Mouse (Mus musculus) stomach, embryonic 14.5 days (tissue): ENCODE measurements around the gene Bdkrb1. TPM values are rescaled to one million over a fixed set of nuclear protein-coding genes. Genes with fewer than 3 reads are reported as not detected.

Experiments used
- ATAC-seq: fragments of 200-750 bp; cut with Nextera tagmentation; 2 replicates; pipeline ENCODE4 v1.8.0; 2017; ENCODE audit warnings: low read depth, moderate TSS enrichment; ENCODE audit not compliant: insufficient number of reproducible peaks, insufficient read depth, low FRiP score
- H3K27ac ChIP-seq: fragments of 300-500 bp; sonication (generic); 2 replicates; pipeline ENCODE4 v1.5.1; 2014; ENCODE audit warnings: mild to moderate bottlenecking, low read length, moderate library complexity, mixed read lengths
- H3K27me3 ChIP-seq: fragments of 300-500 bp; sonication (generic); 2 replicates; pipeline ENCODE4 v1.6.1; 2014; ENCODE audit warnings: low read length, control low read depth, mixed read lengths; ENCODE audit not compliant: control insufficient read depth, insufficient read depth
- H3K36me3 ChIP-seq: fragments of 300-500 bp; sonication (generic); 2 replicates; pipeline ENCODE4 v1.6.1; 2014; ENCODE audit warnings: mild to moderate bottlenecking, control low read depth, low read length, moderate library complexity, mixed read lengths; ENCODE audit not compliant: control insufficient read depth, insufficient read depth
- H3K4me1 ChIP-seq: fragments of 300-500 bp; sonication (generic); 2 replicates; pipeline ENCODE4 v1.6.1; 2014; ENCODE audit warnings: low read length, control low read depth, mixed read lengths; ENCODE audit not compliant: control insufficient read depth, insufficient read depth
- H3K4me2 ChIP-seq: fragments of 300-500 bp; sonication (generic); replicated peaks from 2 replicates; pipeline ENCODE4 v1.6.1; 2014; ENCODE audit warnings: low read depth, low read length, control low read depth
- H3K4me3 ChIP-seq: fragments of 300-500 bp; sonication (generic); 2 replicates; pipeline ENCODE4 v1.5.1; 2014; ENCODE audit warnings: low read depth, low read length, control low read depth
- H3K9ac ChIP-seq: fragments of 300-500 bp; sonication (generic); replicated peaks from 2 replicates; pipeline ENCODE4 v1.6.1; 2014; ENCODE audit warnings: low read depth, mild to moderate bottlenecking, control low read depth, low read length, moderate library complexity, mixed read lengths
- H3K9me3 ChIP-seq: fragments of 300-500 bp; sonication (generic); 2 replicates; pipeline ENCODE4 v1.6.1; 2016; ENCODE audit warnings: low read depth, low read length, control low read depth; ENCODE audit not compliant: control insufficient read depth
- WGBS: fragments of 180-500 bp; shearing (Covaris S2); extraction: QIAGEN DNeasy Blood & Tissue Kit; methylation state at CpG from one replicate; pipeline ENCODE4 v1.1.7; 2014; 5-methylcytosine and 5-hydroxymethylcytosine counted together
- polyA plus RNA-seq: library from polyadenylated mRNA; unstranded; fragments of >200 nt; fragmentation: Nextera tagmentation; extraction: Ambion mirVana; gene quantifications from 2 replicates; pipeline ENCODE4 v1.2.1, GENCODE M21; 2014

Bdkrb1 gene
- polyA plus RNA-seq, 1 experiment from 2014 or later = 0.49 TPM

DNA sequence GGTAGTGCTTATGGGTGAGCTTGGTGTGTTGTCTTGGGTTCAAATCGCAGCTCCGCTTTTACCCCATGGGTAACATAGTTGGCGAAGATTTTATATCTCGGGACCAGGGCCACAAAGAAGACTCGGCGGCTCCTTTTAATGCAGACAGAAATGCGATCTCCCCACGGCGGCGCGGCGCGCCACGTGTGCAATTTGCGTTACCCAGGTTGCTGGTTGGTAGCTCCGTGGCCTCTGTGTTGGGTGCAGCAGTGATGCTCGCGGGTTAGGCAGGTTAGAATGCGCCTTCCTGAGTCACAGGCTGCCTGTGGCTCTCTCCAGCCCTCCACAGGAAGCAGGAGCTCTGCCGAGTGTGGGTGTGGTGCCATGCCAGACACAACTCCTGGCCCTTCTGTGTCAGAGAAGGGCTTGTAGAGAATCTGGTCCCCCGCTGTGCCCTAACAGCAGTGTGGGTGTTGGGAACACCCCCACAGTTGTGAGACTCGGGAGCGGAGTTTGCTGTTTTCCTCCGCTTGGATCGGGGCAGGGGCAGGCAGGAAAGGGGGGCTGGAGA is 39.1 kb upstream of the Bdkrb1 start:
- no peak for ATAC-seq
- H3K4me3 ChIP-seq = peak overlapping the region; percentile 28
- H3K9ac ChIP-seq = no peak overlapping the region
- WGBS = 8% methylated on average over 25 of the region's 25 CpGs
- no peaks in the 10 kb centered on the region for H3K36me3 ChIP-seq
- no peak overlapping the region for H3K27ac ChIP-seq
- H3K9me3 ChIP-seq = no peaks in the 10 kb centered on the region; the same call in 1 of the 2 replicates
- H3K27me3 ChIP-seq = 0 out of 2 replicates have a peak, but pooled peaks cover 2% of the 10 kb centered on the region
- peaks cover 22% of the 10 kb centered on the region; the same call in 1 of the 2 replicates for H3K4me1 ChIP-seq
- H3K4me2 ChIP-seq = peak overlapping the region; percentile 53

DNA sequence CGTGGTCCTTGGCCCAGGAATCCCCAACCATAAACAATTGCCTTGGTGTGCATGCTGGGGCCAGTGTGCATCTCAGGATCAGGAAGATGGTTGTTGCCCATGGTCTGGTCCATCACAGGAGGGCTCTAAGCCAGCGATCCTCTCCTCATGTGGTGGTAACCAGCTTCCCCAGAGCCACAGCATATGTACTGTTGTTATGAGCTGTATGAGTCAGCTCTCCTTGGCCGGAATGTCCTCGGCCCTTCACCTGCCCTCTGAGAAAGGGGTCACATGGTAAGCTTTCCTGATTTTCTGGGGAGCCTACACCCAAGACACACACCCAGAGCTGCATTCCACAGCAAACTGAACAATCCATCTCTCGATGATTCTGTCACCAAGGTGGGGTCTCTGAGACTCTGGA is 37.7 kb upstream of the Bdkrb1 start:
- Histone ChIP-seq H3K4me1 (peaks cover 22% of the 10 kb centered on the region; the same call in 1 of the 2 replicates), H3K27ac (no peak overlapping the region), H3K27me3 (0 out of 2 replicates have a peak, but pooled peaks cover 2% of the 10 kb centered on the region), H3K9me3 (no peaks in the 10 kb centered on the region; the same call in 1 of the 2 replicates), H3K9ac (no peak overlapping the region), H3K4me2 (no peak overlapping the region), H3K4me3 (no peak overlapping the region), H3K36me3 (no peaks in the 10 kb centered on the region)
- 58% methylated on average over 5 of the region's 5 CpGs for WGBS
- no peak for ATAC-seq

DNA sequence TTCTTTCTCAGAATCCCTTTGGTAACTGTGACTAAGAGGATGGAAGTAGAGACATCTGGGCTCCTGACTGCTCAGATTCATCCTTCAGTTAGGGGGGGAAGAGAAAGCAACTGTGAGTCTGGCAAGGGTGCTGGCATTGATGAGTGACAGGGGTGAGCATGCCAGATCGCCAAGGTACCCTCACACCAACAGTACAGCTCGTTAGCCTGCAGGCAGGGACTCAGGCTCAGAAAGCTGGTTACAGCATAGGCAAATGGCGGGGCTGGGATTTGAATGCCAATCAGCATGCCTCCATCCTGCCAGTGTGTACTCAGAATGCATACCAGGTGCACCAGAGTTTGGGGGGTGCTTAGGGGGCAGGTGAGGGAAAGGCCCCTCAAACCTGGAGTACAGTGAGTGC is 31.0 kb upstream of the Bdkrb1 start:
- no peak for ATAC-seq
- no peak overlapping the region for H3K9ac ChIP-seq

DNA sequence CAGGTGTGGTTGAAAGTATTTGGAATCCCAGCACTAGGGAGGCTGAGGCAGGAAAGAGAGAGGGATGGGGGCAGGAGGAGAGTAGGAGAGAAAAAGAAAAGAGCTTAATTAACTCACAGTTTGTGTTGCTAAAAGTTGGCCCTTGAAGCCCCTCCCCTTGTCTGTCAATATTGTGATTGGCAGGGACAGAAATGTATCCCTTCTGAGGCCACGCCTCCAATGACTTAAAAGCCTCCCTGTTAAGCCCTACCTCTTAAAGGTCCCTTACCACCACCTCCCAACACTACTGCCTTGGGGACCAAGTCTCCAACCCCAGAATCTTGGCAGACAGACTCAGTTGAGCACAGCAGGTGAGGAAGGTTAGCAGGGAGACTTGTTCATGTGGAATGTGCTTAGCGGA is 30.3 kb upstream of the Bdkrb1 start:
- H3K27ac ChIP-seq = no peak overlapping the region
- H3K9ac ChIP-seq = no peak overlapping the region
- WGBS = 89% methylated on average over 2 of the region's 2 CpGs
- no peak for ATAC-seq
- no peak overlapping the region for H3K4me2 ChIP-seq
- H3K4me1 ChIP-seq = no peaks in the 10 kb centered on the region
- no peak overlapping the region for H3K4me3 ChIP-seq
- H3K36me3 ChIP-seq = no peaks in the 10 kb centered on the region
- no peaks in the 10 kb centered on the region for H3K9me3 ChIP-seq
- no peaks in the 10 kb centered on the region for H3K27me3 ChIP-seq

More for the DNA sequence above, 31.0 kb upstream of the Bdkrb1 start:
- 69% methylated on average over 3 of the region's 3 CpGs for WGBS
- Histone ChIP-seq H3K4me1 (no peaks in the 10 kb centered on the region), H3K4me2 (no peak overlapping the region), H3K27ac (no peak overlapping the region), H3K4me3 (no peak overlapping the region), H3K27me3 (no peaks in the 10 kb centered on the region), H3K36me3 (no peaks in the 10 kb centered on the region), H3K9me3 (no peaks in the 10 kb centered on the region; the same call in 1 of the 2 replicates)

DNA sequence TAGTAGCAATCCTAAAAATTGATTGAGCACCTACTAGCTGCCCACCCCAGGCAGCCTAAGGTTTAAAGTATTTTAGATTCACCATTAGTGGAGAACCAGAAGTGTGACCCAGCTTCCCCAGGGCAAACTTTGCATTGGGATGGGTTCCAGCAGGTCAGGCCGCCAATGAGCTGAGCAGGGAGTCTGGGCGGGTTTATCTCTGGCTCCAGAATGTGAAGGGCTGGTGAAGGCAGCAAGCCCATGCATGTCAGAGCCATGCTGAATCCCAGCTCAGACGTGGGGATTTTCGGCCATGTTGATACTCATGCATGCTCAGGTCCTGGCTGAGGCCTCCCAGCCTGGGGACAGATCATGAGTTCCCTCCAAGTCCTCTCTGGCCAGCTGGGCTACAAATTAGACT is 28.5 kb upstream of the Bdkrb1 start:
- ATAC-seq = no peak

DNA sequence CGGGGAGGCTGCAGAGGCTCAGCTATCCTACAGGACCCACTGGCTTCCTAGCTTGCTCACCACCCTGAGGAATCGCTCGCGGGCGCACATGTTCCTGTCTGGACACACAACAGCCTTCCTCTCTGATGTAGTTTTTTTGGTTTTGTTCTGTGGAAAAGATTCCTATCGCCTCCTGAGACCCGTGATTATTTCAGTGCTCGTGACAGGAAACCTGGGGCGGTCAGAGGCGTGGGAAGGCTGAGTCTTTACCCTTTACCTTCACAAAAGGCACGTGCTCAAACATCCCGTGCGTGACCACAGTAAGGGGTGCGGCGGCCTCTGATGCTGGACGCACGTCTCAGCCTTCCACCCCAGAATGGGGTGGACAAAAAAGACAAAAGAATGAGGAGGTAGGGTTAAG is 22.4 kb upstream of the Bdkrb1 start:
- H3K36me3 ChIP-seq = no peaks in the 10 kb centered on the region
- peaks cover 8% of the 10 kb centered on the region; the same call in 1 of the 2 replicates for H3K4me1 ChIP-seq
- no peaks in the 10 kb centered on the region for H3K27me3 ChIP-seq
- H3K9me3 ChIP-seq = no peaks in the 10 kb centered on the region
- H3K4me3 ChIP-seq = no peak overlapping the region
- ATAC-seq = no peak
- no peak overlapping the region for H3K27ac ChIP-seq
- WGBS = 74% methylated on average over 17 of the region's 17 CpGs
- no peak overlapping the region for H3K9ac ChIP-seq
- no peak overlapping the region for H3K4me2 ChIP-seq

More for the DNA sequence above, 28.5 kb upstream of the Bdkrb1 start:
- no peaks in the 10 kb centered on the region for H3K4me1 ChIP-seq
- H3K27ac ChIP-seq = no peak overlapping the region
- H3K9me3 ChIP-seq = no peaks in the 10 kb centered on the region
- no peak overlapping the region for H3K9ac ChIP-seq
- no peak overlapping the region for H3K4me3 ChIP-seq
- H3K36me3 ChIP-seq = no peaks in the 10 kb centered on the region
- H3K4me2 ChIP-seq = no peak overlapping the region
- no peaks in the 10 kb centered on the region for H3K27me3 ChIP-seq
- 80% methylated on average over 4 of the region's 4 CpGs for WGBS

DNA sequence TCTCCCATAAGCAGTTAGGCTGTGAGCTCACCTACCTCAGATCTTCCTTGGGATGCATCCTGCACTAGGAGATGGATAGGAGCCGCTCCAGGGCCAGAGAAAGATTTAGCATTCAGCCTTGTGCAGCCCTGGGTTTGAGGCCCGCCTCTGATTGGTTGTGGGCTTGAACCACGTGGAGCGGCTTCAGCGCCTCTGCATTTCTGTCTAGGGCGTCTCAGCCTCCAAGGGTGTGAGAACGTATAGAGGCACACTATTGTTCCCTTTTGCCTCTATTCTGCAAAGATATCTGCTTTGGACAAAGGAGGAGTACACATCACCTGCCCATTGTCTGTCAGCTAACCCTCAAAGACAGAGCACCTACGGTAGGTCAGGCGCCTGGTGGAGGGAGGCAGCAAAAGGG is 20.4 kb upstream of the Bdkrb1 start:
- Histone ChIP-seq H3K9me3 (no peaks in the 10 kb centered on the region), H3K4me1 (peaks cover 8% of the 10 kb centered on the region; the same call in 1 of the 2 replicates), H3K4me3 (no peak overlapping the region), H3K27ac (no peak overlapping the region), H3K36me3 (no peaks in the 10 kb centered on the region), H3K9ac (no peak overlapping the region), H3K27me3 (no peaks in the 10 kb centered on the region), H3K4me2 (no peak overlapping the region)
- no peak for ATAC-seq
- 58% methylated on average over 9 of the region's 9 CpGs for WGBS

DNA sequence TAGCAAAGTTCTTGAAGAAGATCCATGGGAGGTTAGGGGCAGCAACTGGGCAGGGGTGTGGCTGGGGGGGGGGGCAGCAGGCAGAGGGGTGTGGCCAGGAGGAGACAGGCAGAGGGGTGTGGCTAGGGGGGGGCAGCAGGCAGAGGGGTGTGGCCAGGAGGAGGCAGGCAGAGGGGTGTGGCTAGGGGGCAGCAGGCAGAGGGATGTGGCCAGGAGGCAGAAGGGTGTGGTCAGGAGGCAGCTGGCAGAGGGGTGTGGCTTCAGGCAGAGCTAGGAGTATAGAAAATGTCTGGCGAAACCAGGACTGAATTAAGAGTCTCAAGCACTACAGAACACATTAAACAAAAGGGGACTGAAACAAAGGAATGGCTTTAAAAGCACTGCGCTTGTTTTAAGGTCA is 19.4 kb upstream of the Bdkrb1 start:
- 12% methylated on average over 2 of the region's 2 CpGs for WGBS
- Histone ChIP-seq H3K27me3 (no peaks in the 10 kb centered on the region), H3K4me1 (peaks cover 8% of the 10 kb centered on the region; the same call in 1 of the 2 replicates), H3K36me3 (no peaks in the 10 kb centered on the region), H3K9ac (no peak overlapping the region), H3K4me3 (no peak overlapping the region), H3K9me3 (no peaks in the 10 kb centered on the region), H3K4me2 (no peak overlapping the region), H3K27ac (no peak overlapping the region)
- ATAC-seq = peak; percentile 69

DNA sequence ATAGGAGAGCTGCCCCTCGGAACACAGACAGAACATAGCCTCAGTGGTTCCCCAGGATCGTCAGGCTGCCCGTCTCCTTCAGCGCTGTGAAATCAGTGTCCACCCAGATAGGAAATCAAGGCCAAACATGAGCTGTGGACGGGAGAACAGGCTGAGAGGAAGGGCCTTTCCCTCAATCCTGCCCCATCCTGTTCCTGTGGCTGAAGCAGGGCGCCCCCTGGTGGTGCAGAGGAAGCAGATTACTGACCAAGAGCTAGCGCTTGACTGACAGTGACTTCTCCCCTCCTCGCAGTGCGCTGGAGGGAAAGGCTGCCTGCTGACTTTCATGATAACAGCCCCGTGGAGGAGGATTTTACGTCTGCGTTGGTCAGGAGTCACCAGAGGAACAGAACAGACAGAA is 18.0 kb upstream of the Bdkrb1 start:
- ATAC-seq = peak; percentile 26; the same call in 1 of the 2 replicates
- WGBS = 16% methylated on average over 12 of the region's 12 CpGs
- no peak overlapping the region for H3K9ac ChIP-seq
- no peak overlapping the region for H3K4me2 ChIP-seq
- H3K9me3 ChIP-seq = no peaks in the 10 kb centered on the region
- peaks cover 8% of the 10 kb centered on the region; the same call in 1 of the 2 replicates for H3K4me1 ChIP-seq
- H3K27me3 ChIP-seq = no peaks in the 10 kb centered on the region
- H3K36me3 ChIP-seq = no peaks in the 10 kb centered on the region
- no peak overlapping the region for H3K4me3 ChIP-seq
- H3K27ac ChIP-seq = no peak overlapping the region
